Mouse (Mus musculus) adrenal gland, postnatal 36 days (tissue): ENCODE measurements around the gene Iqce. TPM values are rescaled to one million over a fixed set of nuclear protein-coding genes. Genes with fewer than 3 reads are reported as not detected.

Experiments used
- DNase-seq, 2 experiments: peaks; one replicate each; pipeline ENCODE4 v3.0.0; 2021; ENCODE audit warnings: mixed read lengths in 1 of 2
- total RNA-seq, 2 experiments: library from RNA; stranded (reverse); gene quantifications; 2 replicates each; pipeline ENCODE4 v1.2.3; 2021

The Iqce gene
- total RNA-seq, 2 experiments from 2014 or later = 18.6 to 19.7 TPM

GRCm38 (mm10) chr5:140661875-140662643, 40.1 kb downstream of the Iqce start:
- DNase-seq = no peak

GRCm38 (mm10) chr5:140661427-140661826, 40.8 kb downstream of the Iqce start:
- DNase-seq = no peak

GRCm38 (mm10) chr5:140660398-140660797, 41.8 kb downstream of the Iqce start:
- DNase-seq = no peak

GRCm38 (mm10) chr5:140659607-140660272, 42.4 kb downstream of the Iqce start:
- no peak for DNase-seq

- DNase-seq = peak; percentile 83 to 88
Measured at GRCm38 (mm10) chr5:140654096-140654845, 47.9 kb downstream of the Iqce start.

GRCm38 (mm10) chr5:140652587-140652986, 49.6 kb downstream of the Iqce start:
- no peak for DNase-seq

- no peak for DNase-seq
Measured at GRCm38 (mm10) chr5:140651231-140651630, 50.9 kb downstream of the Iqce start.

DNA sequence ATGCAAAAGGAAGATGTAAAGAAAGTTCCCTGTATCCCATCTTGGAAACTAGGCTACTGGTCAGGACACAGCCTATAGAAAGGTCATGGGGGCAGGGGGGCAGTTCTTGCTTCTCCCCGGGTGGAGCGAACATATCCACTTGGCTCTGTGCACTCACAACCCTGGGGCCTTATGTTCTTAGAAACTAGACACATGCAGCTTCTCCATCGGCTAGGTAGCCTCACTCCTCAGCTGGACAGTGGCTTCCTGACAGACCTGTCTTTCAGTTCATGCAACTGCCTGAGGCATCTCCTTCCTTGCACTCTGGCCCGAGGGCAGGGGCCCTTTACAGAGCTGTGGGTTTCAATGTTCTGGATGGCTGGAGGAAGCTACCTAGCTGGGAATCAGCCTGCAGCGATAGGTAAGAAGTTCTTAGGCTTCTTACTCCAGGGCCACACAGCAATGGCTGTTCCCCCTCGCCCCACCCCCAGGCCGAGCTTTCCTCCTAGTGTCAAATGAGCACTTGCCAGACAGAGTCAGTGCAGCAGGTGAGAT, 52.2 kb downstream of the Iqce start:
- DNase-seq = no peak

- DNase-seq = peak; percentile 99 to 100
Measured at GRCm38 (mm10) chr5:140649101-140649667, 53.0 kb downstream of the Iqce start.

DNA sequence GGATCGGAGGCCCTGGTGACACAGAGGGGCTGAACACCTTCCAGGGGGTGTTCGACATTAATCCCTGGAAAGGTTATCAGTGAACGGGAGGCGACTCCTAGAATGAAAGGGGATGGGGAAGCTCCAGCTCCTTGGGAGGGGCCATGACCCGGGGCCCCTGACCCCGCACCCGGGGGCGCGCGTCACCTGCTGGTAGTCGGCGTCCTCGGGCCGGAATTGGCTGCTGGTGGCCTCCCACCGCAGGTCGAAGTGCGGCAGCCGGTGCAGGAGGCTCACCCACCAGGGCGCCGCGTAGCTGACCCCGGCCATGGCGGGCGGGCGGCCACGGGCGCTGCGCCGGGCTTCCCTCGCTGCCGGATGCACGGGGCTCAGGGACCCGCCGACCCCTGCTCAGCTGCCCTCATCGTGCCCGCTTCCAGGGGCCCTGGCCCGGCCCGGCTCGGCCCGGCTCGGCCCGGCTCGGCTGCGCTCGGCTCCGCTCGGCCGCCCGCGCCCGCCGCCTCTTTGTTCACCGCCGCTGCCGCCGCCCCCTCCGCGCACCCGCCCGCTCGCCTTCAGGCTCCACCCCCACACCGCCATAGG, 53.6 kb downstream of the Iqce start, which contains the start of gene Ttyh3:
TSS of gene Ttyh3 (minus strand) at position 513 of the 582 bp plus-strand sequence.
- peak in 1 of 2 experiments; percentile 51 for DNase-seq

GRCm38 (mm10) chr5:140647821-140648518, 54.2 kb downstream of the Iqce start:
- peak; percentile 58 to 66 for DNase-seq

DNA sequence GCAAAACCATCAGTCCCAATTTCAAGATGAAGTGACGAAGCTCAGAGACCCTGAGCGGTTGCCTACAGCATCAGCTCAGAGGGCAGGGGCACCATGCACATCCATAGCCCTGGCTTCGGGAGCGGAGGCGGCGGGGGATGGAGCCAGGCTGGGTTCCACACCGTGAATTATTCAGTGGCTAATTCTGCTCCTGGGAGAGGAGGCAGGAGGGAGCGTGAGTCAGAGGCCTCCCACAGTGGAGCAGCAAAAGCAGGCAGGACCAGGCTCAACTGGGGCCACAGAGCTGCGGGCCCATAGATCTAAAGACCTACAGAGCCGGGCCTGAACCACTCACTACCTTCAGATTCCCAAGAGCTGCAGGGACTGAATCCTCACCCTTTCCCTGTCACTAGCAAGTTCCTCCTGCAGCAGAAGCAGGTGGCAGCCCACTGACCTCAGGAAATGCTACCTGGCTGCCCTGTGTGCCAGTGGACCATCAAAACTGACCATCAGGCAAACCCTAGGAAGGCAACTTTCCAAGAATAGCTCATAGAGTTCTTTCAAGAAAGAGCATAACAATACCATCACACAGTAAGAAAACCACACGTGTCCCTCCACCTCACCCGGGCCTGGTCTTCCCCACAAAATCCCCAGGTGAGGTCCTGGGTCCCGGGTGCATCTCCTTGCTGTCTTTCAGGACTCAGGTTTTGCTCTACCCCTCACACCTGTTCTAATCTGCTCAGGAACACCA, 55.0 kb downstream of the Iqce start:
- peak; percentile 55 to 61 for DNase-seq

- no peak for DNase-seq
Measured at GRCm38 (mm10) chr5:140646171-140646570, 56.0 kb downstream of the Iqce start.

GRCm38 (mm10) chr5:140645454-140645853, 56.7 kb downstream of the Iqce start:
- DNase-seq = no peak

DNA sequence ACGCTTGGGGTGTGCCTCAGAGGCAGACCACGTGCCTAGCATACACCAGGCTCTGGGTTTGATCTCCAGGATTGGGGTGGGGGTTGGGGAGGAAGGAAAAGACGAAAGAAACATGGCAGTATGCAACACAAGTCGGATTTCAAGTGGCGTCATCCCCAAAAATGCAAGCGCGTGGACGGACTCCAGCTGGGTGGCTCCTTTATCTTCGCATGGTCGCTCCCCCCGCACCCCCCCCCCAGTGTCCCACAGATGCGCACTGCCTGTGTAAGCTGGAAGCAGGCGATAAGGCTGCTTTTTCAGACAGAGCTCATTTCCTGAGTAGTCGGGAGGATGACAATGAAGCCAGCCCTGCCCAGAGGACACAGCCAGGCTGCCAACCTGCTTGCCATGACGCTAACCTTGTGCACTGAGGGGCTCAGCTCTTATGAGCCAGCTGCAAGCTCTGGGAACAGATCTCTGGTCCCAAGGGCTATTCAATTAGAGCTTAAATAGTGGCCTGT, 57.4 kb downstream of the Iqce start:
- no peak for DNase-seq

- DNase-seq = no peak
Measured at GRCm38 (mm10) chr5:140644263-140644662, 57.9 kb downstream of the Iqce start.

DNA sequence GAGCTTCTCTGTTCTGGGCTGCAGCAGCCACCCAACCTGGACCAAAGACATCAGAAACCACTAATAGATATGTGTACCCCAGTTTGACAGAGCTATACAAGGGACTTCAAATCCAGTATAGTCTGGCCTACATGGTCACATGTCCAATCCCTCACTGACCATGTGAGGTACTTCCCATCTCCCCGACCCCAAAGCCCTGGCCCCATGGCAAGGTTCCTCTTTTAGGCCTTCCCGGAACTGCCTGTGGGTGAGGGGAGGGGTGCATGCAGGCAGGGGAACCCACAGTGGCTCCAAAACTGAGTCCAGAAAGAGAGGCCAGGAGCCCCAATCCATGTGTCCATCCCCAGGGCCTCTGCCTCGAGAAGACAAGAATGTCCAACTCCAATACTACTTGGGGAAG, 60.1 kb downstream of the Iqce start:
- DNase-seq = no peak

GRCm38 (mm10) chr5:140641254-140641928, 60.8 kb downstream of the Iqce start:
- DNase-seq = no peak

DNA sequence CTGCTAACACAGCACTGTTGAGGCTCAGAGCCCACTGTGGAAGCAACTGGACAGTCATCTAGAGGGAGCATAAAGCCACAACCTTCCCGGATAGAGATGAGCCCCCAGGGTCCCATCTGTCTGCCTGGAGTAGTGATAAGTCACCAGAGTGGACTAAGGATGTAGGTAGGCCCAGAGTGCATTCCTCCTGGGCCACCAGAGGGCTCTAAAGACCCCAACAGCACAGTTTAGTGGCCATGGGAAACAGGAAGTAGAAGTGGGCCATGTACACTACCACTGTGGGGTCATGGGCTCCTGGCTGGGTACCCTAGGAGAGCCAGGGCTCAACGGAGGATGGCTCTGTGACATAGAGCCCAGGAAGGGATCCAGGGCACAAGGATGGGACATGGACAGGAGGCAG, 61.4 kb downstream of the Iqce start:
- DNase-seq = no peak

DNA sequence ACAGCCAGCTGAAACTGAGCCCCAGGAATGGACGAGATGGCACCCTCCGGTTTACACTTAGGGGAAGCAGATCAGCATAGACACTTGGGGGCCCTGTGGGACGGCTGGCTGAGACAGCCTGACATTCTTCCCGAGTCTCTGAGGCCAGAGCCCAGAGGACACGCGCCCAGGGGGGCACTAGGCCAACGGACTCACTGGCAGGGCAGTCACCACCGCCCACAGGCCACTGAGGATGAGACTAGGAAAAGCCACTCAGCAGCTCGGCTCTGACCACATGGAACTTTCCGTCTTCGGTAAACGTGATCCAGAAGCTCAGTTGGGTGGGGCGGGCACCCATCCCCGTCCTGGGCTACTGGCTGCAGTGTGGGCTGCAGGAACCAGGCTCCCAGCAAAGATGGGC, 62.3 kb downstream of the Iqce start:
- DNase-seq = no peak
